Mouse (Mus musculus) embryonic facial prominence, embryonic 13.5 days (tissue): ENCODE results near the gene Gm10134. TPM values are rescaled to one million over a fixed set of nuclear protein-coding genes. Genes with fewer than 3 reads are reported as not detected.
A peak's percentile ranks its signal among the peaks of the same experiment; 100 is the strongest.
"Not testable (repeated sequence)": the region's sequence is repeated elsewhere in the genome, so short reads cannot be mapped to it uniquely, and the experiment has no call there.

ENCODE experiments used
- ATAC-seq: fragments of 200-750 bp; cut with Nextera tagmentation; 2 replicates; pipeline ENCODE4 v1.8.0; 2017; ENCODE audit warnings: low read depth; ENCODE audit not compliant: insufficient number of reproducible peaks, insufficient read depth, low FRiP score, low TSS enrichment
- H3K27ac ChIP-seq: fragments of 300-500 bp; sonication (generic); 2 replicates; pipeline ENCODE4 v1.5.1; 2015; ENCODE audit warnings: moderate library complexity, mild to moderate bottlenecking, inconsistent platforms
- H3K27me3 ChIP-seq: fragments of 300-500 bp; sonication (generic); 2 replicates; pipeline ENCODE4 v1.6.1; 2015; ENCODE audit warnings: mild to moderate bottlenecking, inconsistent platforms
- H3K36me3 ChIP-seq: fragments of 300-500 bp; sonication (generic); 2 replicates; pipeline ENCODE4 v1.6.1; 2015; ENCODE audit warnings: mild to moderate bottlenecking, inconsistent platforms
- H3K4me1 ChIP-seq: fragments of 300-500 bp; sonication (generic); 2 replicates; pipeline ENCODE4 v1.6.1; 2015; ENCODE audit warnings: inconsistent platforms
- H3K4me2 ChIP-seq: fragments of 300-500 bp; sonication (generic); 2 replicates; pipeline ENCODE4 v1.6.1; 2015; ENCODE audit warnings: moderate library complexity, mild to moderate bottlenecking, inconsistent platforms
- H3K4me3 ChIP-seq: fragments of 300-500 bp; sonication (generic); 2 replicates; pipeline ENCODE4 v1.5.1; 2015; ENCODE audit warnings: mild to moderate bottlenecking, inconsistent platforms
- H3K9ac ChIP-seq: fragments of 300-500 bp; sonication (generic); 2 replicates; pipeline ENCODE4 v1.6.1; 2015; ENCODE audit warnings: mild to moderate bottlenecking, inconsistent platforms
- H3K9me3 ChIP-seq: fragments of 300-500 bp; sonication (generic); 2 replicates; pipeline ENCODE4 v1.6.1; 2016; ENCODE audit warnings: inconsistent platforms
- WGBS: fragments of 180-500 bp; shearing (Covaris S2); methylation state at CpG from one replicate; pipeline ENCODE4 v1.1.7; 2015; ENCODE audit warnings: mixed read lengths; 5-methylcytosine and 5-hydroxymethylcytosine counted together
- polyA plus RNA-seq: library from polyadenylated mRNA; unstranded; fragments of >200 nt; fragmentation: Nextera tagmentation; extraction: Ambion mirVana; gene quantifications from 2 replicates; pipeline ENCODE4 v1.2.1, GENCODE M21; 2015

Gm10134 gene
- polyA plus RNA-seq, 1 experiment from 2014 or later: not detected

DNA sequence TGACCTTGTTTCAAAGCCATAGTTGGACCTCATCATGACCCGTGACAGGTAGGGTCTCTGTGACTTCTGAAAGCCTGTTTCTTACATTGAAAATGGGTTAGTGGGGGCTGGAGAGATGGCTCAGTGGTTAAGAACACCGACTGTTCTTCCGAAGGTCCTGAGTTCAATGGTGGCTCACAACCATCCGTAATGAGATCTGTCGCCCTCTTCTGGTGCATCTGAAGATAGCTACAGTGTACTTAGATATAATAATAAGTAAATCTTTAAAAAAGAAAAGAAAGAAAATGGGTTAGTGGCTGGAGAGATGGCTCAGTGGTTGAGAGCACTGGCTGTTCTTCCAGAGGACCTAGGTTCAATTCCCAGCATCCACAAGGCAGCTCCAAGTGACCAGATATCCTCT, 5.7 kb downstream of the Gm10134 start:
- H3K4me3 ChIP-seq, H3K27ac ChIP-seq, H3K9ac ChIP-seq, ATAC-seq, H3K9me3 ChIP-seq, H3K4me2 ChIP-seq, H3K27me3 ChIP-seq, H3K36me3 ChIP-seq: not testable (repeated sequence)
- WGBS: 51% methylated on average over 5 of the region's 5 CpGs
- peaks cover 24% of the 10 kb centered on the region for H3K4me1 ChIP-seq

GRCm38 (mm10) chr2:28512798-28513401, 7.0 kb downstream of the Gm10134 start, which contains the start of gene Ralgds:
TSS of gene Ralgds (plus strand) at chr2:28513125.
- no peaks in the 10 kb centered on the region; the same call in 1 of the 2 replicates for H3K27me3 ChIP-seq
- no peak; the same call in 1 of the 2 replicates for ATAC-seq
- H3K4me3 ChIP-seq: peak within 1 kb of the TSS; percentile 75
- peaks cover 33% of the 10 kb centered on the region for H3K4me1 ChIP-seq
- under 1% methylated on average over 69 of the region's 71 CpGs for WGBS
- peak within 1 kb of the TSS; percentile 92 for H3K4me2 ChIP-seq
- H3K9me3 ChIP-seq: no peaks in the 10 kb centered on the region
- peak within 1 kb of the TSS; percentile 93 for H3K9ac ChIP-seq
- H3K27ac ChIP-seq: peak within 1 kb of the TSS; percentile 79
- 0 out of 2 replicates have a peak, but pooled peaks cover 7% of the 10 kb centered on the region for H3K36me3 ChIP-seq

DNA sequence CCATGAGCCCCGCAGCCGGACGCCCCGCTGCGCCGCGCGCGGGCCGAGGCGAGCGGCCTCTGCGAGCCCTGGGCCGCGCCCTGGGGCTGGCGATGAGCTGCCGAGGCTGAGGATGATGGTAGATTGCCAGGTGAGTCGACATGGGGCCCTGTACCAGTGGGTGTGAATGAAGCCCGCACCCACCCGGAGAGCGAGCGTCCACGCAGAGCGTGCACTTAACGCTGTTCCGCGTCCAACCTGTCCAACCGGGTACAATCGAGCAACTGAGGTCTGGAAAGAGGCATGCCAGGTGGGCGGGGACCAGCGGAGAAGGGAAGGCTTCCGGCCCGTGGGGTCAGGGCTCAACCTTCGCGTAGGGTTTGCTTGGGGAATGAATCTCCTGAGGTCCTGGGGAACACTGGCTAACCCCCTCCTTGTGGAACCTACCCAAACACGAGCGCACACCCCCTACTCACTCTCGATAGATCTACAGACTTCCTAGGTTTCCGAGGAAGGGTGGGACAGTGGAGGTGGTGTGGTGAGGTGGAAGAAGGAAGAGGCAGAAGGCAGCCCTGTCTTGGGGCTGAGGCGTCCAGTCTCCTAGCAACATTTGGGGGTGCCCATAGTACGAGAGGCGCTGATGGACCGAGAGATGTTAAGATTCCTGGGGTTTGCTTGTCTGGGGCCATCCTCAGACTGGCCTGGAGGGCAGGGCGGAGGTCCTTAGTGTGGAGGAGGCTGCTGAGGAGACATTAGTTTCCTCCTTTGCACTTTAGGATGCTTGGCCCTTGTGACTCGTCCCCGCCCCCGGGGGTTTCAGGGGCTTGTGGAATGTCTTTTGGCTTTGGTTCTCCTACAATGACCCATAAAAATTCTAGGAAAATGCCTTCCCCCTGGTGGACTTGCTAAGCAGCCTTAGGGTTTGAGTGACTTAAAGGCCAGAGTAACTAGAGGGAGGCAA, 7.8 kb downstream of the Gm10134 start:
- peak overlapping the region; percentile 92 for H3K4me2 ChIP-seq
- peak overlapping the region; percentile 75 for H3K4me3 ChIP-seq
- H3K4me1 ChIP-seq: peaks cover 39% of the 10 kb centered on the region
- H3K27ac ChIP-seq: peak overlapping the region; percentile 79
- ATAC-seq: no peak; the same call in 1 of the 2 replicates
- WGBS: 5% methylated on average over 47 of the region's 47 CpGs
- peak overlapping the region; percentile 93 for H3K9ac ChIP-seq
- no peaks in the 10 kb centered on the region; the same call in 1 of the 2 replicates for H3K27me3 ChIP-seq
- H3K9me3 ChIP-seq: no peaks in the 10 kb centered on the region
- 0 out of 2 replicates have a peak, but pooled peaks cover 7% of the 10 kb centered on the region for H3K36me3 ChIP-seq

GRCm38 (mm10) chr2:28514489-28514888, 8.6 kb downstream of the Gm10134 start:
- H3K4me1 ChIP-seq: peaks cover 41% of the 10 kb centered on the region
- 24% methylated on average over 5 of the region's 5 CpGs for WGBS

GRCm38 (mm10) chr2:28517206-28517909, 11.5 kb downstream of the Gm10134 start:
- Histone ChIP-seq H3K36me3 (peaks cover 9% of the 10 kb centered on the region; the same call in 1 of the 2 replicates), H3K4me1 (peaks cover 53% of the 10 kb centered on the region), H3K4me2 (no peak overlapping the region), H3K27me3 (no peaks in the 10 kb centered on the region), H3K4me3 (no peak overlapping the region), H3K9ac (no peak overlapping the region), H3K27ac (no peak overlapping the region; the same call in 1 of the 2 replicates), H3K9me3 (no peaks in the 10 kb centered on the region)
- 41% methylated on average over 5 of the region's 5 CpGs for WGBS
- no peak for ATAC-seq

More at GRCm38 (mm10) chr2:28514489-28514888, 8.6 kb downstream of the Gm10134 start:
- H3K27ac ChIP-seq: 0 out of 2 replicates have a peak overlapping the region, but pooled peaks have one; percentile 79
- no peaks in the 10 kb centered on the region for H3K9me3 ChIP-seq
- no peak for ATAC-seq
- peak overlapping the region; percentile 75 for H3K4me3 ChIP-seq
- H3K9ac ChIP-seq: peak overlapping the region; percentile 93
- peak overlapping the region; percentile 92 for H3K4me2 ChIP-seq
- H3K27me3 ChIP-seq: no peaks in the 10 kb centered on the region; the same call in 1 of the 2 replicates
- H3K36me3 ChIP-seq: 0 out of 2 replicates have a peak, but pooled peaks cover 7% of the 10 kb centered on the region

DNA sequence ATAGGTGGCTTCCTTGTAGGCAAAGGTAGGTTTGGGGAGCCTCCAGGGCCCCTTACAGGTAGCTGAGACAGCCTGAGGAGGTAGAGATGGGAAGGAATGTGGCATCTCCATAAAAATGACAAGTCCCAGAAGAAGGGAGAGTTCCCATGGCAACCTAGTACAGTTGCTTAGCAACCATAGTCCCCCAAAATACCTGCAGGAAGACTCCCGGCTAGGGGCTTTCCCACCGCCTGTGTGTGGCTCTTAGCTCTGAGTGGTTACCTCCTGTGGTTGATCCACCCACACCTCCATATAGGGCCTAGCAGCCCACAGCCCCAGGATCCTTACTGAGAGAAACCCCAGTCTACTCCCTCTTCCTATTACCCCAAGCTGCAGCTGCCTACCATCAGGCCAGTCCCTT, 12.3 kb downstream of the Gm10134 start:
- H3K36me3 ChIP-seq: peaks cover 13% of the 10 kb centered on the region; the same call in 1 of the 2 replicates
- H3K4me2 ChIP-seq: no peak overlapping the region
- H3K4me1 ChIP-seq: peaks cover 55% of the 10 kb centered on the region
- peak overlapping the region; percentile 27; the same call in 1 of the 2 replicates for H3K9ac ChIP-seq
- no peak overlapping the region for H3K27ac ChIP-seq
- no peak overlapping the region for H3K4me3 ChIP-seq
- ATAC-seq: no peak
- no peaks in the 10 kb centered on the region for H3K27me3 ChIP-seq
- 26% methylated on average over 2 of the region's 2 CpGs for WGBS
- H3K9me3 ChIP-seq: no peaks in the 10 kb centered on the region

- Histone ChIP-seq H3K4me3 (no peak overlapping the region), H3K27ac (no peak overlapping the region), H3K4me2 (no peak overlapping the region), H3K9me3 (no peaks in the 10 kb centered on the region), H3K4me1 (peaks cover 59% of the 10 kb centered on the region), H3K36me3 (peaks cover 13% of the 10 kb centered on the region; the same call in 1 of the 2 replicates), H3K27me3 (no peaks in the 10 kb centered on the region), H3K9ac (no peak overlapping the region)
- 75% methylated on average over 5 of the region's 5 CpGs for WGBS
- ATAC-seq: no peak
Measured at GRCm38 (mm10) chr2:28520581-28520980, 14.7 kb downstream of the Gm10134 start.

DNA sequence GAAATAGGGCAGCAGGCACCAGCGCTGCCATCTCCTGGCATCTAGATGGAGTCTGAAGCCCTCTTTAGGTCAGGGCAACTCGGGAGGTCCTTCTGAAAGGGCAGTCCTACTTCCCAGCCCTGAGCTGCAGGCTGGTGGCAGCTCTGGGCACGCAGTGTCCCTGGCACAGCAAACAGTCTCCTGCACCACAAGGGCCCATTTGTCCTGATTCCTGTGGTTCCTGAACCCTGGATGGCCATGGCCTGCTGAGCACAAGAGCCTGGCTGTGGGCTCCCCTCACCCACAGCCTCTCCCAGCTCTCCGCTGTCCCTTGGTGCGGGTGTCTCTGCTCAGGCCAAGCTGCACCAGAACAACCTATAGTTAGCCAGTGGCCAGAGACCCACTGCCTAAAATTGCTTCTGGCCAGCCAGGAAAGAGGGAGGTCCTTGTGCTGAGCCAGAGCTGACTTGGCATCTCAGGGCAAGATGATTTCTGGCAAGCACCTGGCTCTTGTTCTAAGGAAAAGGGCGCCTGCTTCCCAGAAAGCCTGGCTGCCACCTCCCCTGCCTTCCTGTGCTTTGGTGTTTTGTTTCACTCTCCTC, 15.8 kb downstream of the Gm10134 start:
- ATAC-seq: no peak
- H3K27ac ChIP-seq: no peak overlapping the region
- peaks cover 70% of the 10 kb centered on the region for H3K4me1 ChIP-seq
- H3K4me3 ChIP-seq: no peak overlapping the region
- 0 out of 2 replicates have a peak overlapping the region, but pooled peaks have one; percentile 44 for H3K9ac ChIP-seq
- no peak overlapping the region for H3K4me2 ChIP-seq
- H3K27me3 ChIP-seq: no peaks in the 10 kb centered on the region
- 87% methylated on average over 6 of the region's 6 CpGs for WGBS
- no peaks in the 10 kb centered on the region for H3K9me3 ChIP-seq
- peaks cover 13% of the 10 kb centered on the region; the same call in 1 of the 2 replicates for H3K36me3 ChIP-seq

GRCm38 (mm10) chr2:28522166-28522565, 16.3 kb downstream of the Gm10134 start:
- ATAC-seq: no peak
- Histone ChIP-seq H3K9ac (no peak overlapping the region), H3K27ac (no peak overlapping the region), H3K36me3 (peaks cover 12% of the 10 kb centered on the region; the same call in 1 of the 2 replicates), H3K27me3 (no peaks in the 10 kb centered on the region), H3K4me3 (no peak overlapping the region), H3K4me1 (peaks cover 72% of the 10 kb centered on the region), H3K4me2 (no peak overlapping the region), H3K9me3 (no peaks in the 10 kb centered on the region)
- WGBS: 77% methylated on average over 4 of the region's 4 CpGs

GRCm38 (mm10) chr2:28523643-28524117, 17.8 kb downstream of the Gm10134 start:
- Histone ChIP-seq H3K9ac (no peak overlapping the region), H3K36me3 (peaks cover 6% of the 10 kb centered on the region; the same call in 1 of the 2 replicates), H3K4me2 (no peak overlapping the region), H3K4me1 (peaks cover 71% of the 10 kb centered on the region), H3K27me3 (no peaks in the 10 kb centered on the region), H3K4me3 (no peak overlapping the region), H3K9me3 (no peaks in the 10 kb centered on the region), H3K27ac (peak overlapping the region; percentile 69)
- peak; percentile 82 for ATAC-seq
- 17% methylated on average over 5 of the region's 5 CpGs for WGBS
